In the genomic region with DNA sequence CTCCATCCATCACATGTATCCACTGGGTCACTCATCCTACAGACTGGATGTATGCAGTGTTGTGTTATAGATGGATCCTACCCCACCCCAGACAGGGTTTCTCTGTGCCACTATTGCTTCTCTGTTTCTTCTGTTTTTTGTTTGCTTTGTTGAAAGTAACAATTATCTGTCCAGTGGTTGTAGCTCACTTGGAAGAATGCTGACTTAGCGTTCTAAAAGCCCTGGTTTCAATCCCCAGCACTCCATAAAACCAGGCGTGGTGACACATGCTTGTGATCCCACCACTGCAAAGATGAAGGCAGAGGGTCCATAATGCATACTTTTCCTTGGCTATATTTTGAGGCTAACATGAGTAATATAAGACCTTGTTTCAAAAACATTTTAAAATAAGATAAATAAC, we compare ENCODE assay signal across 2 mouse cellular contexts.
TF ChIP-seq lines count a peak whose summit lies in the region.

No protein-coding gene starts in this region.

TF ChIP-seq in CH12.LX, 34 proteins besides CTCF, POLR2A, EP300 and RAD21:
- no peak for TF ChIP-seq MXI1 (IDR thresholded peaks at IDR 0.05; ENCODE audit: low read depth, low read length)
- peak; percentile 73; the same call in 1 of the 2 replicates for TF ChIP-seq MAFK (IDR thresholded peaks at IDR 0.05; ENCODE audit: insufficient replicate concordance, low read length)

TF ChIP-seq in ES-E14, 5 proteins besides CTCF, POLR2A, EP300 and RAD21:
- no peak for TF ChIP-seq CHD2 (IDR thresholded peaks at IDR 0.05; ENCODE audit: low read depth, low read length)
- peak; percentile 75 for TF ChIP-seq MAFK (IDR thresholded peaks at IDR 0.05; ENCODE audit: insufficient read depth, low read depth, low read length)
